Mouse (Mus musculus): ENCODE measurements around the gene Metap1d.

GRCm38 (mm10) chr2:71466103-71466502 is 13.0 kb downstream of the Metap1d start:
- TF ChIP-seq CTCF (IDR thresholded peaks at IDR 0.05; ENCODE audit: control insufficient read depth, insufficient read depth, insufficient replicate concordance, low read depth, low read length) (no peak), POLR2A (IDR thresholded peaks at IDR 0.05; ENCODE audit: control insufficient read depth, low read depth, low read length) (no peak)
